Comparison of ENCODE assay signal across 14 mouse cellular contexts in the genomic region with DNA sequence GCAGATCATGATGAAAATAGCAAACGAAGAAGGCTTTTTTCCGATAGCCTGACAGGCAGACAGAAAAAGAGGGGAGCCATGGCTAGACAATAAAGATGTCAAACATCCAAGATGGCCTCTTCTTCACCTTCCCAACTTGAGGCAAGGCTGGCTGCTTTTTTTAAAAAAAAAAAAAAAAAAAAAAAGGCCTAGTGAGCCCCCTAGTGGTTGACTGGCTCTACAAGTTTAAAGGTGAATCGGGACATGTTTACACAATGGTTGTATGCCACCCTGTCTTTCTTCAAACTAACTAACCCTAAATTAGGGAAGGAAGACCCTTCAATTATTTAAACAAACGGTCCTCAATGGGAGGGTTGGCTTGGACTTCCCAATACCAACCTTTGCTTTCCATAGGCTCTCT.
DNase-seq lines count a peak whose midpoint lies in the region; ATAC-seq lines count a peak whose summit lies in the region.
"Had no signal": no experiment of that assay in that cellular context is flagged by ENCODE, and none has a peak within 500 bp of the region (broad histone marks: within the 10 kb centered on the region; RNA-seq: fewer than 3 reads in every experiment).

No protein-coding gene starts in this region.

- H3K27ac ChIP-seq in hindbrain, embryonic 11.5 days (ENCODE audit: low read depth, low read length), result no peak overlapping the region
- no peak overlapping the region for H3K27ac ChIP-seq in hindbrain, embryonic 14.5 days
- H3K27ac ChIP-seq in midbrain, embryonic 14.5 days (replicated peaks; ENCODE audit: low read depth, low read length), result no peak overlapping the region
- H3K27ac ChIP-seq in midbrain, embryonic 15.5 days, result no peak overlapping the region
- H3K27ac ChIP-seq: embryonic facial prominence, embryonic 13.5 days had no signal

- DNase-seq in hindbrain, embryonic 11.5 days (ENCODE audit: low spot score), result peak; percentile 9
- DNase-seq in hindbrain, embryonic 14.5 days (ENCODE audit: low spot score), result no peak
- peak; percentile 12 for DNase-seq in midbrain, embryonic 14.5 days
- DNase-seq in R1 (ENCODE audit: low read depth, low spot score), result peak; percentile 51
- peak; percentile 17 for DNase-seq in retina, postnatal 1 day
- no peak for DNase-seq in kidney, postnatal 4 days
- DNase-seq in cerebellum, postnatal 14 days, result no peak
- DNase-seq: cerebellum, adult 2 months; lung, postnatal 14 days had no signal

- no peak overlapping the region for H3K9ac ChIP-seq in hindbrain, embryonic 11.5 days (ENCODE audit: low read depth, low read length)
- no peak overlapping the region for H3K9ac ChIP-seq in hindbrain, embryonic 14.5 days
- H3K9ac ChIP-seq in midbrain, embryonic 14.5 days (replicated peaks; ENCODE audit: low read length), result no peak overlapping the region
- no peak overlapping the region for H3K9ac ChIP-seq in midbrain, embryonic 15.5 days
- H3K9ac ChIP-seq: embryonic facial prominence, embryonic 13.5 days had no signal

- WGBS in hindbrain, embryonic 11.5 days, result 79% methylated on average over 4 of the region's 4 CpGs
- WGBS in hindbrain, embryonic 14.5 days, result 68% methylated on average over 4 of the region's 4 CpGs
- WGBS in midbrain, embryonic 14.5 days, result 85% methylated on average over 4 of the region's 4 CpGs
- WGBS in midbrain, embryonic 15.5 days, result 83% methylated on average over 4 of the region's 4 CpGs

- ATAC-seq in hindbrain, embryonic 11.5 days (ENCODE audit: low FRiP score), result no peak
- ATAC-seq in hindbrain, embryonic 14.5 days (ENCODE audit: low FRiP score), result no peak
- ATAC-seq in midbrain, embryonic 14.5 days (ENCODE audit: low FRiP score, low TSS enrichment), result no peak
- no peak for ATAC-seq in midbrain, embryonic 15.5 days (replicated peaks)
- ATAC-seq: CD4-positive, CD25-positive, alpha-beta regulatory T cell, adult 4 months had no signal

- no peaks in the 10 kb centered on the region for H3K9me3 ChIP-seq in hindbrain, embryonic 11.5 days (ENCODE audit: control insufficient read depth, low read length)
- H3K9me3 ChIP-seq in hindbrain, embryonic 14.5 days (ENCODE audit: control insufficient read depth, low read length), result no peaks in the 10 kb centered on the region
- H3K9me3 ChIP-seq in midbrain, embryonic 14.5 days (ENCODE audit: control insufficient read depth, low read length), result no peaks in the 10 kb centered on the region
- no peaks in the 10 kb centered on the region for H3K9me3 ChIP-seq in midbrain, embryonic 15.5 days
- H3K9me3 ChIP-seq: embryonic facial prominence, embryonic 13.5 days; forebrain, embryonic 10.5 days had no signal

- H3K27me3 ChIP-seq in hindbrain, embryonic 11.5 days (ENCODE audit: control insufficient read depth, insufficient read depth, low read length), result no peaks in the 10 kb centered on the region
- H3K27me3 ChIP-seq in hindbrain, embryonic 14.5 days (ENCODE audit: control insufficient read depth, insufficient read depth, low read length), result no peaks in the 10 kb centered on the region
- H3K27me3 ChIP-seq in midbrain, embryonic 14.5 days (ENCODE audit: control insufficient read depth, insufficient read depth, low read length), result no peaks in the 10 kb centered on the region
- H3K27me3 ChIP-seq in midbrain, embryonic 15.5 days (replicated peaks), result no peaks in the 10 kb centered on the region
- H3K27me3 ChIP-seq: embryonic facial prominence, embryonic 13.5 days had no signal

- H3K4me2 ChIP-seq in hindbrain, embryonic 11.5 days (replicated peaks; ENCODE audit: low read depth, low read length), result no peak overlapping the region
- no peak overlapping the region for H3K4me2 ChIP-seq in hindbrain, embryonic 14.5 days (replicated peaks)
- H3K4me2 ChIP-seq in midbrain, embryonic 14.5 days (ENCODE audit: low read length), result no peak overlapping the region
- no peak overlapping the region for H3K4me2 ChIP-seq in midbrain, embryonic 15.5 days
- H3K4me2 ChIP-seq: embryonic facial prominence, embryonic 13.5 days; midbrain, embryonic 11.5 days had no signal

- H3K4me1 ChIP-seq in hindbrain, embryonic 11.5 days (replicated peaks; ENCODE audit: control insufficient read depth, insufficient read depth, low read length), result no peaks in the 10 kb centered on the region
- peaks cover 9% of the 10 kb centered on the region for H3K4me1 ChIP-seq in hindbrain, embryonic 14.5 days (replicated peaks; ENCODE audit: control insufficient read depth, insufficient read depth, low read length)
- H3K4me1 ChIP-seq in midbrain, embryonic 14.5 days (ENCODE audit: control insufficient read depth, insufficient read depth, low read length), result peaks cover 18% of the 10 kb centered on the region
- H3K4me1 ChIP-seq in midbrain, embryonic 15.5 days, result peaks cover 10% of the 10 kb centered on the region
- H3K4me1 ChIP-seq: embryonic facial prominence, embryonic 13.5 days had no signal

- no peaks in the 10 kb centered on the region for H3K36me3 ChIP-seq in hindbrain, embryonic 11.5 days (ENCODE audit: control insufficient read depth, insufficient read depth, low read length)
- no peaks in the 10 kb centered on the region for H3K36me3 ChIP-seq in hindbrain, embryonic 14.5 days (replicated peaks; ENCODE audit: control insufficient read depth, insufficient read depth)
- H3K36me3 ChIP-seq in midbrain, embryonic 14.5 days (ENCODE audit: control insufficient read depth, insufficient read depth, low read length), result no peaks in the 10 kb centered on the region
- H3K36me3 ChIP-seq in midbrain, embryonic 15.5 days (replicated peaks), result no peaks in the 10 kb centered on the region
- H3K36me3 ChIP-seq: embryonic facial prominence, embryonic 13.5 days; forebrain, embryonic 10.5 days had no signal

- no peak overlapping the region for H3K4me3 ChIP-seq in hindbrain, embryonic 11.5 days (ENCODE audit: low read depth, low read length)
- H3K4me3 ChIP-seq in hindbrain, embryonic 14.5 days (replicated peaks; ENCODE audit: low read length), result no peak overlapping the region
- H3K4me3 ChIP-seq in midbrain, embryonic 14.5 days (replicated peaks; ENCODE audit: low read depth, low read length), result no peak overlapping the region
- H3K4me3 ChIP-seq in midbrain, embryonic 15.5 days, result no peak overlapping the region
- H3K4me3 ChIP-seq: embryonic facial prominence, embryonic 13.5 days; forebrain, embryonic 10.5 days had no signal

Comparison
In these comparisons a context has a peak if more than half of its experiments do, and no peak if none do; other contexts are left out.
1. DNase-seq: peak in hindbrain, embryonic 11.5 days (single experiment), midbrain, embryonic 14.5 days (single experiment), R1 (single experiment) and retina, postnatal 1 day (single experiment); none in hindbrain, embryonic 14.5 days (single experiment), kidney, postnatal 4 days (0 of 2) and cerebellum, postnatal 14 days (0 of 2).